ENCODE assay signal across 9 mouse cellular contexts in the genomic region with DNA sequence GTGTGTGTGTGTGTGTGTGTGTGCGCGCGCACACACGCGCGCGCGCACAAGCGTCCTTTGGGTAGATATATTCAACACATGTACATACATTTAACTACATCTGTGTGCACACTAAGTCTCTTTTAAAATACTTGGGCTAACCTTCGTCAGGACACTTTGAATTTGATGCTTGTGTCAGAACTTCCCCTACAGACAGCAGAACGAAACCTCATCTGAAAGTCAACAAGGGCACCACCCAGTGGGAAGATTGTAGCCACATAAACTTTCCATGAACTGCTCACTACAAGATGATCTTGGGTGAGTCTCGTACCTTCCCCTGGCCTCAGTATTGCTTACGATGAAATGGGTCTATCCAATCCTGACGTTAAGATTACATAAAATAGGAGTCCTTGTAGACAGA. TPM values are rescaled to one million over a fixed set of nuclear protein-coding genes. Genes with fewer than 3 reads are reported as not detected.
DNase-seq lines count a peak whose midpoint lies in the region; ATAC-seq and TF ChIP-seq lines count a peak whose summit lies in the region.
"Had no signal": no experiment of that assay in that cellular context is flagged by ENCODE, and none has a peak within 500 bp of the region (broad histone marks: within the 10 kb centered on the region; RNA-seq: fewer than 3 reads in every experiment).

No protein-coding gene starts in this region.

- peak; percentile 22; the same call in 1 of the 2 replicates for TF ChIP-seq CTCF in gastrocnemius, adult 2 months (IDR thresholded peaks at IDR 0.05)
- TF ChIP-seq CTCF in liver, adult 2 months (IDR thresholded peaks at IDR 0.05; ENCODE audit: low read depth, low read length), result no peak
- TF ChIP-seq CTCF in CH12.LX (conservative IDR thresholded peaks at IDR 0.05 in 1 of 2, IDR thresholded peaks at IDR 0.05 in 1 of 2; ENCODE audit: low read depth in 2 of 2, low read length in 2 of 2), result peak in 1 of 2 experiments; percentile 69; a peak in 2 of 4 replicates

- dilution Hi-C loops in CH12.LX (cut with MboI; ENCODE audit: extremely low pct_ligation_motif_present, extremely low pct_unique_long_range_greater_than_20kb, low sequenced_read_pairs), result no loop called here

- ATAC-seq in liver, embryonic 11.5 days (replicated peaks; ENCODE audit: low FRiP score), result no peak
- no peak for ATAC-seq in intestine, embryonic 16.5 days

- peak overlapping the region; percentile 80 for H3K9ac ChIP-seq in liver, adult 2 months (ENCODE audit: low read depth, low read length)
- H3K9ac ChIP-seq in liver, embryonic 11.5 days (ENCODE audit: low read depth, low read length), result no peak overlapping the region
- H3K9ac ChIP-seq in CH12.LX (ENCODE audit: insufficient read depth, low read depth), result no peak overlapping the region
- H3K9ac ChIP-seq in intestine, embryonic 16.5 days (ENCODE audit: low read depth, low read length), result no peak overlapping the region

- H3K9me3 ChIP-seq in liver, embryonic 11.5 days (ENCODE audit: control insufficient read depth, low read length), result no peaks in the 10 kb centered on the region
- H3K9me3 ChIP-seq in CH12.LX (replicated peaks; ENCODE audit: low read length), result peaks cover 3% of the 10 kb centered on the region
- H3K9me3 ChIP-seq in intestine, embryonic 16.5 days (ENCODE audit: control insufficient read depth, low read length), result no peaks in the 10 kb centered on the region

- 76% methylated on average over 14 of the region's 14 CpGs for WGBS in liver, adult 2 months
- WGBS in liver, embryonic 11.5 days, result 83% methylated on average over 14 of the region's 14 CpGs
- 91% methylated on average over 14 of the region's 14 CpGs for WGBS in intestine, embryonic 16.5 days

- H3K27me3 ChIP-seq in liver, adult 2 months (ENCODE audit: control insufficient read depth, insufficient read depth, low read length), result no peaks in the 10 kb centered on the region
- peaks cover 81% of the 10 kb centered on the region for H3K27me3 ChIP-seq in liver, embryonic 11.5 days (replicated peaks; ENCODE audit: control insufficient read depth, insufficient read depth, low read length)
- H3K27me3 ChIP-seq in CH12.LX (replicated peaks), result peaks cover 77% of the 10 kb centered on the region
- peaks cover 30% of the 10 kb centered on the region for H3K27me3 ChIP-seq in intestine, embryonic 16.5 days (replicated peaks; ENCODE audit: control insufficient read depth, insufficient read depth, low read length)

- no peaks in the 10 kb centered on the region for H3K36me3 ChIP-seq in liver, adult 2 months (ENCODE audit: control insufficient read depth, insufficient read depth, low read length)
- H3K36me3 ChIP-seq in liver, embryonic 11.5 days (ENCODE audit: control insufficient read depth, insufficient read depth, low read length), result no peaks in the 10 kb centered on the region
- H3K36me3 ChIP-seq in CH12.LX (replicated peaks in 1 of 2; ENCODE audit: control insufficient read depth in 1 of 2, insufficient read depth in 1 of 2, low read length in 1 of 2), result no peaks in the 10 kb centered on the region
- no peaks in the 10 kb centered on the region for H3K36me3 ChIP-seq in intestine, embryonic 16.5 days (ENCODE audit: control insufficient read depth, insufficient read depth, low read length)

- no peak overlapping the region for H3K4me2 ChIP-seq in liver, embryonic 11.5 days
- H3K4me2 ChIP-seq in CH12.LX (ENCODE audit: insufficient read depth, low read depth, poor library complexity, severe bottlenecking), result peak overlapping the region; percentile 94; the same call in 1 of the 2 replicates
- peak overlapping the region; percentile 98 for H3K4me2 ChIP-seq in intestine, embryonic 16.5 days (ENCODE audit: low read depth, low read length)

- H3K4me3 ChIP-seq in gastrocnemius, adult 2 months, result peak overlapping the region; percentile 91
- no peak overlapping the region for H3K4me3 ChIP-seq in liver, adult 2 months (ENCODE audit: insufficient read depth, low read depth, low read length)
- H3K4me3 ChIP-seq in liver, embryonic 11.5 days (ENCODE audit: low read depth, low read length), result no peak overlapping the region
- H3K4me3 ChIP-seq in CH12.LX (replicated peaks in 1 of 3; ENCODE audit: low read depth in 2 of 3, low read length in 2 of 3, poor library complexity in 1 of 3), result peak overlapping the region in 2 of 3 experiments; percentile 32 to 36
- peak overlapping the region; percentile 65 for H3K4me3 ChIP-seq in intestine, embryonic 16.5 days (ENCODE audit: low read length)

- H3K4me1 ChIP-seq in liver, adult 2 months (ENCODE audit: control insufficient read depth, insufficient read depth, low read length), result peaks cover 43% of the 10 kb centered on the region
- H3K4me1 ChIP-seq in liver, embryonic 11.5 days (replicated peaks; ENCODE audit: control insufficient read depth, insufficient read depth, low read length), result 0 out of 2 replicates have a peak, but pooled peaks cover 2% of the 10 kb centered on the region
- peaks cover 35 to 81% of the 10 kb centered on the region in 2 experiments for H3K4me1 ChIP-seq in CH12.LX (ENCODE audit: control insufficient read depth in 1 of 2, insufficient read depth in 2 of 2)
- peaks cover 40% of the 10 kb centered on the region for H3K4me1 ChIP-seq in intestine, embryonic 16.5 days (ENCODE audit: control insufficient read depth, insufficient read depth, low read length)

- no peak for TF ChIP-seq POLR2A in liver, adult 2 months (IDR thresholded peaks at IDR 0.05; ENCODE audit: extremely low read depth, insufficient read depth, low read length)
- TF ChIP-seq POLR2A in CH12.LX (IDR thresholded peaks at IDR 0.05; ENCODE audit: low read depth, low read length), result no peak

- peak; percentile 51 for TF ChIP-seq EP300 in CH12.LX (IDR thresholded peaks at IDR 0.05; ENCODE audit: low read length)

- peaks cover 27% of the 10 kb centered on the region; the same call in 1 of the 2 replicates for H3K79me2 ChIP-seq in liver, adult 2 months (ENCODE audit: control insufficient read depth, insufficient read depth, low read length)
- H3K79me2 ChIP-seq in CH12.LX (replicated peaks; ENCODE audit: control insufficient read depth, extremely low read depth, insufficient read depth, poor library complexity, severe bottlenecking), result no peaks in the 10 kb centered on the region

- peak; percentile 45 for TF ChIP-seq RAD21 in CH12.LX (IDR thresholded peaks at IDR 0.05; ENCODE audit: low read depth, low read length)

- no peak overlapping the region for H3K27ac ChIP-seq in gastrocnemius, adult 2 months
- H3K27ac ChIP-seq in liver, adult 2 months (replicated peaks; ENCODE audit: insufficient read depth, low read depth, low read length), result peak overlapping the region; percentile 59
- no peak overlapping the region for H3K27ac ChIP-seq in liver, embryonic 11.5 days (ENCODE audit: low read depth, low read length)
- H3K27ac ChIP-seq in CH12.LX (ENCODE audit: insufficient read depth, low read depth), result no peak overlapping the region
- H3K27ac ChIP-seq in intestine, embryonic 16.5 days (ENCODE audit: low read length), result no peak overlapping the region

- in situ Hi-C loops in CH12.LX (cut with MboI; ENCODE audit: low pct_ligation_motif_present, low pct_unique_long_range_greater_than_20kb, low sequenced_read_pairs), result no loop called here

- intact Hi-C loops in gastrocnemius, adult 2 months (cut with DNase I), result no loop called here

- DNase-seq in gastrocnemius, adult 2 months, result no peak
- DNase-seq in gastrocnemius, postnatal 4 days (ENCODE audit: low spot score in 2 of 2), result no peak
- peak; percentile 62 for DNase-seq in liver, adult 2 months (ENCODE audit: extremely low read depth, low read depth, low spot score)
- no peak for DNase-seq in liver, embryonic 11.5 days (ENCODE audit: low spot score)
- peak; percentile 61 for DNase-seq in CH12.LX (ENCODE audit: extremely low read depth)
- DNase-seq in ovary, postnatal 14 days (ENCODE audit: low spot score), result no peak
- DNase-seq in thymus, adult 18-20 months, result no peak
- DNase-seq: cerebellum, adult 9-11 months had no signal

TF ChIP-seq in CH12.LX, 34 proteins besides CTCF, POLR2A, EP300 and RAD21 (continues in another document):
- TF ChIP-seq MEF2A (IDR thresholded peaks at IDR 0.05; ENCODE audit: borderline replicate concordance, low read depth, low read length), result 0 out of 2 replicates have a peak, but pooled peaks have one; percentile 53
- TF ChIP-seq IRF4 (IDR thresholded peaks at IDR 0.05; ENCODE audit: low read depth, low read length), result peak; percentile 81
- no peak for TF ChIP-seq TBP (conservative IDR thresholded peaks at IDR 0.05; ENCODE audit: low read depth, low read length)
- no peak for TF ChIP-seq USF2 (conservative IDR thresholded peaks at IDR 0.05; ENCODE audit: low read depth, low read length)
- 0 out of 2 replicates have a peak, but pooled peaks have one; percentile 16 for TF ChIP-seq ELF1 (IDR thresholded peaks at IDR 0.05; ENCODE audit: low read depth, low read length)
- TF ChIP-seq BHLHE40 (IDR thresholded peaks at IDR 0.05; ENCODE audit: low read depth, low read length), result peak; percentile 32; the same call in 1 of the 2 replicates
- TF ChIP-seq MAZ (IDR thresholded peaks at IDR 0.05; ENCODE audit: low read depth, low read length), result peak; percentile 61; the same call in 1 of the 2 replicates
- TF ChIP-seq ZKSCAN1 (IDR thresholded peaks at IDR 0.05; ENCODE audit: borderline replicate concordance, low read depth, low read length), result no peak
- 0 out of 2 replicates have a peak, but pooled peaks have one; percentile 36 for TF ChIP-seq RCOR1 (conservative IDR thresholded peaks at IDR 0.05; ENCODE audit: low read depth, low read length)
- TF ChIP-seq SMC3 (IDR thresholded peaks at IDR 0.05; ENCODE audit: low read depth, low read length), result peak; percentile 60
- peak; percentile 58 for TF ChIP-seq NRF1 (IDR thresholded peaks at IDR 0.05; ENCODE audit: low read depth, low read length)
- TF ChIP-seq CHD2 (IDR thresholded peaks at IDR 0.05; ENCODE audit: low read length), result no peak
- TF ChIP-seq JUND (conservative IDR thresholded peaks at IDR 0.05; ENCODE audit: low read depth, low read length), result peak; percentile 24; the same call in 1 of the 2 replicates
- no peak for TF ChIP-seq HCFC1 (IDR thresholded peaks at IDR 0.05; ENCODE audit: low read depth, low read length)
- no peak for TF ChIP-seq KAT2A (IDR thresholded peaks at IDR 0.05; ENCODE audit: insufficient replicate concordance, low read length)
- no peak for TF ChIP-seq PAX5 (IDR thresholded peaks at IDR 0.05; ENCODE audit: low read length)

RNA-seq across cellular contexts. Expression of a gene that starts 3.0 kb away (rescaled TPM):
- 1 to 10 TPM; 3.3 to 9.2 TPM for total RNA-seq in gastrocnemius, adult 2 months (2021)
- 10 to 100 TPM in 1 of 2 experiments, 1 to 10 TPM in 1; 8.8 to 10.7 TPM for total RNA-seq in gastrocnemius, postnatal 4 days (2021)
- 5.1 and 15.4 TPM in 2 replicates for total RNA-seq in liver, adult 2 months (2014; rRNA removed)
- polyA plus RNA-seq in liver, adult 2 months (2012; rRNA removed), result 22.9 and 28.7 TPM in 2 replicates
- 3.1 and 3.4 TPM in 2 replicates for polyA plus RNA-seq in liver, embryonic 11.5 days (2014; fragmentation: Nextera tagmentation; extraction: Ambion mirVana)
- total RNA-seq in CH12.LX (2012; rRNA removed) (4.7 and 5.0 TPM in 2 replicates), CH12.LX (2014; rRNA removed) (0.23 and 0.31 TPM in 2 replicates)
- 1.1 and 1.6 TPM in 2 replicates for polyA plus RNA-seq in CH12.LX (2012; ENCODE audit: insufficient read length, low read depth)
- polyA plus RNA-seq in intestine, embryonic 16.5 days (2015; fragmentation: Nextera tagmentation; extraction: Ambion mirVana), result 9.3 and 9.6 TPM in 2 replicates

Comparison
In these comparisons a context has a peak if more than half of its experiments do, and no peak if none do; other contexts are left out.
1. DNase-seq: peak in liver, adult 2 months (single experiment) and CH12.LX (single experiment); none in gastrocnemius, adult 2 months (single experiment), gastrocnemius, postnatal 4 days (0 of 2), liver, embryonic 11.5 days (single experiment), ovary, postnatal 14 days (single experiment) and thymus, adult 18-20 months (0 of 2).
2. H3K4me3 ChIP-seq: peak in gastrocnemius, adult 2 months (single experiment), CH12.LX (2 of 3) and intestine, embryonic 16.5 days (single experiment); none in liver, adult 2 months (single experiment) and liver, embryonic 11.5 days (single experiment).